Mouse (Mus musculus): ENCODE data around the gene Nemp1.

- TF ChIP-seq POLR2A (IDR thresholded peaks at IDR 0.05; ENCODE audit: control insufficient read depth, low read depth, low read length) = no peak
- no peak for TF ChIP-seq CTCF (IDR thresholded peaks at IDR 0.05; ENCODE audit: control insufficient read depth, insufficient read depth, insufficient replicate concordance, low read depth, low read length)
These were observed 36.6 kb downstream of the Nemp1 start for GRCm38 (mm10) chr10:127703299-127703698.

Measured in testis, adult 2 months (tissue).